Mouse (Mus musculus): Measurements from ENCODE around the gene Hoxb7.

The Hoxb7 gene

DNA sequence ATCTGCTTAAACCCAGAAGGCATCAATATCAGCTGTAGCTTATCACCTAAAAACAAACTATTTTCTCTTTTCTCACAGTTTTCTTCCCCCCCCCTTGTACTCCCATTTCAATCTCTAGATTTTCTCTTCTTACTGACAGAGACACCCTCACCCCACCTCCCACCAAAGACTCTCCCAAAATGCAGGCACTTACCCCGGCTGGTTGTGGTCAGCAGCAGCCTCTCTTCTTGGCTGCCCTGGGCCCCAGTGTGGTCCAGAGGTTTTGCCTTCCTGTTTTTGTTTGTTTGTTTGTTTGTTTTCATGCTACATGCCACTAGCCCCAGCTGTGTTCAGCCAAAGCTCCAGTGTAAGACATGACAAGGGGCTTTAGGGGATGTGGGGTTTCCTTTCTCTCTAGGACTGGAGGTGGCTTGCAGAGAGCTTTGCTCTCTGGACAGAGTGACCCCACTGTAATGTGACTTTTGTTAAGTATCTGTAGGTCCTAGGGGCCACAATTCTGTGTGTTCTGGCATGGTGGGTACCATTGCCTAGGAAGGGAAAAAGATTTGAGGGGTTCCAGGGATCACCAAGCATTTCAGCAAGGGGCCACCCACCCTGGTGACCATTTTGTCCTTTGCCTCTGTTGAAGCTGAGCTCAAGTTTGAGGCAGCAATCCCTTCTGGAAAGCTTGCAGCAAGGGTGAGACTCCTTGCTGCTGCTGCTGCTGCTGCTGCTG lies 18.2 kb upstream of the Hoxb7 start:
- no peak for DNase-seq (ENCODE audit: low read depth, low spot score)

DNA sequence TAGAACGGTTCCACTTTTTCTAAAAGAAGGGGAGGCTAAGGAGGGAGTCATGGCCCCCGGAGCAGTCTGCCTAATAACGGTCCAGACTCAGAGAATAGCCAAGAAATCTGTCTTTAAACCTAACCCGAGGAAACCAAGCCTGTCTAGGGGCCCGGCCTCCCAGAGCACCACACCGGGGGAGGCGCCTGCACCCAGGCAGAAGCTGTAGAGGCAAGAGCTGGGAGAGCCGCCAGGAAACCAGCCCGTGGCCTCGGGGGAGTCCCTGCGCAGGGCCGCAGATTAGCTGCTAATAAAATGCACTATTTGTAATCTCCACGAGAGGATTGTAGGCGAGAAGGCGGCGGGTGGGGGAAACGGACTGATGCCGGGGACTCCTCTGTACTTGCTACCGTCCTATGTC lies 16.6 kb upstream of the Hoxb7 start:
- peak; percentile 45 for DNase-seq (ENCODE audit: low read depth, low spot score)

- DNase-seq (ENCODE audit: low read depth, low spot score), result peak; percentile 57
Measured at GRCm38 (mm10) chr11:96270996-96271540, 15.4 kb upstream of the Hoxb7 start, which contains the start of gene Hoxb9. Hoxb9 (plus strand) TSS chr11:96271457.

- peak; percentile 59 for DNase-seq (ENCODE audit: low read depth, low spot score)
Measured at GRCm38 (mm10) chr11:96271541-96272011, 14.8 kb upstream of the Hoxb7 start.

GRCm38 (mm10) chr11:96272024-96272921 lies 14.2 kb upstream of the Hoxb7 start:
- DNase-seq (ENCODE audit: low read depth, low spot score), result peak; percentile 50

GRCm38 (mm10) chr11:96274428-96274827 lies 12.0 kb upstream of the Hoxb7 start:
- no peak for DNase-seq (ENCODE audit: low read depth, low spot score)

DNA sequence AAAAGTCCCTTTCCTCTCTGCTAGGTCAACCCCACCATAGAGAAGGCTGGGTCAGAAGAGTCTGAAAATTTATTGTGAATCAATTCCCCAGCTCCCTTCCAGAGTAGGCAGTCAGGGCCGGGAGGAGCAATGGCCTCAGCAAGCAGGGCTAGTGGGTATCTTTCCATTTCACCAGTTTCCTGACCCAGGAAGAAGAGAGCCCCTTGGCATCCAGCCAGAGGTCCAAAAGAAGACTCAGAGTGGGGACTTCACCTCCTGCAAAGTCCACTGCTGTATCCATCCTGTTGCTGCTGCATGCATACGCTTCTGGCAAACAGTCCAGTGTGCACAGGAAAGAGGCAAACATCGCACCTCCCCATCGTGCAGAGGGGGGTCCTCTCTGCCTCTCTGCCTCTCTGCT lies 10.5 kb upstream of the Hoxb7 start:
- DNase-seq (ENCODE audit: low read depth, low spot score), result no peak

DNA sequence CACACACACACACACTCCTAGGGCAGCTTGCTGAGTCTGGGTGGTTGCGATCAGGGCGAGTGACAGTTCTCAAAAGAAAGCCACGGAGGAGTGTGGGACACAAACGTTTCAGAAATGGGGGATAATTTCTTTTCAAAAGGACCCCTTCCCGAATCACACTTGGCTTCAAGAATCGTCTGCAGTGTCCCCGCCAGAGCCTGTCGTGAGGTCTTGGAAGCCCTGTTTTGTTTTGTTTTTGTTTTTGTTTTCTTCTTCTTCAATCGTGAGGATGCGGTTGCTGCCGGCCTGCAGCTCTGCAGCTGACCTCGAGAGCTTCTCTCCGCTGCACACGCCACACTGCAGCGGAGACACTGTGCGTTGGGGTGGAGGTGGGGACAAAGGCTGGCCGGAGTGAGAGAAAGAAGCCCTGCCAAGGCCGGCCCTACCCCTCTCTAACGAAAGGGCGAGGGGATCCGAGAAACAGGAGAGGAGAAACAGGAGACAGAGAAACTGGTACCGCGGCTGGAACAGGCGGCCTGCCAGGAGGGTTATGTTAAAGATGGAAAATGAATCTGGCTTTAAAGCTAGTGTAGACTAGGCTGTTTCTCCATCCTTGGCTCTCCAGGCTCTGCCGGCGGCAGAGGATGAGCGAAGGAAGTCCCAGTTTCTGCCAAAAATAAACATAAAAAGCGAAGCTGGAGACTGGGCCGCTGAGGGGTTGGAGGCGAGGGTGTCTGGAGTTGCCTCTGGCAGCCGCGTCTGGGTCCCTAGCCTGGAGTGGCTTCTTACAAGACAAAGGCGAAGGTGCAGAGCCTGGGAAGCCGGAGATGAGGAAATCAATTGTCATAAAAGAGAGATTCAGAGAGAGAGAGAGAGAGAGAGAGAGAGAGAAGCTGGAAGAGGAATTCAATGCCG lies 9.0 kb upstream of the Hoxb7 start:
- no peak for DNase-seq (ENCODE audit: low read depth, low spot score)

GRCm38 (mm10) chr11:96278324-96278723 lies 8.1 kb upstream of the Hoxb7 start:
- DNase-seq (ENCODE audit: low read depth, low spot score), result no peak

DNA sequence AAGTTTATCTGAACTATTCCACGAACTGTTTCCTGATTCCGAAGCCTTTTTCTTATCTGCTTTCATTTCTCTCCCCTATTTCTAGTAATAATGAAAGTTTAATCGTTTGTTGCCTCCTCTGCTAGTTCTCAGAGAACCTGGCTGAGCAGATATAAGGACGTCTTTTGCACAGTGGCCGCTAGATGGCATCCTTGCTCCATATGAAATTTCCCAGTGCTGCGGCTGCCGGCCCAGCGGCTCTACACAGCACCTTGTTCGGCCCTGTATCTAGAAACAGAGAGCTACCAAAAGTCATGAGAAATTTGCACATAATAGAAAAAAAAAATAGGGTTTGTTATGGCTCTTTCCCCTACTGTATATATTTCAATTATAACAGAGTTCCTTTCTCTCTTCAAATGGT lies 7.7 kb upstream of the Hoxb7 start:
- DNase-seq (ENCODE audit: low read depth, low spot score), result peak; percentile 83

GRCm38 (mm10) chr11:96279421-96280233 lies 6.8 kb upstream of the Hoxb7 start:
- peak; percentile 33 for DNase-seq (ENCODE audit: low read depth, low spot score)

- DNase-seq (ENCODE audit: low read depth, low spot score), result no peak
Measured at GRCm38 (mm10) chr11:96280399-96281378, 5.7 kb upstream of the Hoxb7 start.

DNA sequence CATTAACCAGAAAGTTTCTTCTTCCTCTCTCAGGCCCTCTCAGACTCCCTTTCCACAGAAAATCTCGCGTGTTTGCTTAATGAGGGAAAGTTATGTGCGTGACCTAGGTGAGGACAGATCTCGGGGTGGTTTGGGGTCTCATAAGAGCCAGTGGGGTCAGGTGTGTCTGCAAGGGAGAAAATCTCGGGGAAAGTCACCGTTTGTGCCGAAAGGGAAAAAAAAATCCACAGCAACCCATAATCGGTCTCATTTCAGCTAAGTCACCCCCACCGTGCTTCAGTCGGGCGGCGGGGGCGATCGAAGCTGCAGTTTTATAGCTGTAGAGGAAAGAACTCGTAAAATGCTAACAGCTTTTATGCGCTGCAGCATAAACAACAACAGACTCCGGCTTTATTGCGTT lies 5.0 kb upstream of the Hoxb7 start:
- no peak for DNase-seq (ENCODE audit: low read depth, low spot score)

GRCm38 (mm10) chr11:96281855-96282570 lies 4.4 kb upstream of the Hoxb7 start, which contains the start of gene Hoxb8:
Hoxb8 (plus strand) TSS chr11:96281905.
- no peak for DNase-seq (ENCODE audit: low read depth, low spot score)

- DNase-seq (ENCODE audit: low read depth, low spot score), result peak; percentile 58
Measured at GRCm38 (mm10) chr11:96282795-96283430, 3.5 kb upstream of the Hoxb7 start.

GRCm38 (mm10) chr11:96284041-96284749 lies 2.2 kb upstream of the Hoxb7 start:
- peak; percentile 69 for DNase-seq (ENCODE audit: low read depth, low spot score)

Data from R1 (cell line).